Mouse (Mus musculus) ES-Bruce4 (cell line): ENCODE measurements around the gene Ikzf1. TPM values are rescaled to one million over a fixed set of nuclear protein-coding genes. Genes with fewer than 3 reads are reported as not detected.

ENCODE experiments used
- H3K27ac ChIP-seq: 2 replicates; pipeline ENCODE4 v1.5.1; 2012; ENCODE audit warnings: low read length, inconsistent platforms; ENCODE audit not compliant: insufficient read depth
- H3K27me3 ChIP-seq: 2 replicates; pipeline ENCODE4 v1.6.1; 2012; ENCODE audit warnings: mild to moderate bottlenecking, low read length, inconsistent platforms; ENCODE audit not compliant: control insufficient read depth, poor library complexity, insufficient read depth, severe bottlenecking
- H3K36me3 ChIP-seq: 2 replicates; pipeline ENCODE4 v1.6.1; 2012; ENCODE audit warnings: inconsistent platforms, mild to moderate bottlenecking, low read length, moderate library complexity; ENCODE audit not compliant: control insufficient read depth, poor library complexity, insufficient read depth, severe bottlenecking
- H3K4me1 ChIP-seq: one replicate; pipeline ENCODE4 v1.8.1; 2011; ENCODE audit warnings: low read length; ENCODE audit not compliant: control insufficient read depth, insufficient read depth
- H3K4me3 ChIP-seq: 2 replicates; pipeline ENCODE4 v1.5.1; 2011; ENCODE audit warnings: low read depth, mild to moderate bottlenecking, low read length
- H3K9ac ChIP-seq: 2 replicates; pipeline ENCODE4 v1.6.1; 2012; ENCODE audit warnings: low read depth, mild to moderate bottlenecking, inconsistent platforms; ENCODE audit not compliant: poor library complexity, severe bottlenecking
- H3K9me3 ChIP-seq: replicated peaks from 2 replicates; pipeline ENCODE4 v1.6.1; 2012; ENCODE audit warnings: mild to moderate bottlenecking, low read length, inconsistent platforms; ENCODE audit not compliant: control insufficient read depth, poor library complexity, insufficient read depth, severe bottlenecking
- CTCF ChIP-seq: IDR thresholded peaks from one replicate; pipeline ENCODE4 v1.8.1; 2011; ENCODE audit warnings: low read depth, low read length
- EP300 ChIP-seq: IDR thresholded peaks from 2 replicates; pipeline ENCODE4 v1.6.1; 2011; ENCODE audit warnings: low read depth, low read length; ENCODE audit not compliant: insufficient read depth
- POLR2A ChIP-seq: IDR thresholded peaks from one replicate; pipeline ENCODE4 v1.8.1; 2011; ENCODE audit warnings: low read length; ENCODE audit not compliant: insufficient read depth
- polyA plus RNA-seq: library from polyadenylated mRNA; stranded (reverse); fragments of >200 nt; gene quantifications from 2 replicates; pipeline ENCODE4 v1.2.4, GENCODE M21; 2011; ENCODE audit warnings: low read depth; ENCODE audit not compliant: missing spikeins, insufficient read depth, insufficient read length

The Ikzf1 gene
- polyA plus RNA-seq, 1 experiment = 0.67 TPM

DNA sequence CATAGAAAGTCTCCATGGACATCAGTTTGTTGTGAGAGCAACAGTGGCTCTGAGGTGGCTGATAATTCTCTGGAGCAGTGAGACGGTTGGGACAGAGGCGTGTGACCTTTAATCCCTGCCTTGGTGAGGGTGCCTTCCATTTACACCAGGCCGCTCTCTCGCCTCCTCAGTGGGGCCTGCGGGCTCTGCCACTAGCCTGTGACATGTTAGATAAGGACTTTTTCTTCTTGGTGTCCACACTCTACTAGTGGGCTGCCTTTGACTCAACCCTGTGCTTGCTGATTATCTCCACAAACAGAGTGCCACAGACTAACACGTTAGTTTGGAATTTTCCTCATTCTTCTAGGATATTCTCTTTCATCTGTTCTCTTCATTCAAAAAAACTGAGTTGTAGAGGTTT is 44.4 kb downstream of the Ikzf1 start:
- no peak overlapping the region for H3K27ac ChIP-seq
- H3K36me3 ChIP-seq = no peaks in the 10 kb centered on the region
- H3K27me3 ChIP-seq = no peaks in the 10 kb centered on the region
- no peak for TF ChIP-seq POLR2A
- no peak for TF ChIP-seq CTCF
- TF ChIP-seq EP300 = no peak
- H3K9ac ChIP-seq = no peak overlapping the region
- no peaks in the 10 kb centered on the region for H3K9me3 ChIP-seq
- H3K4me1 ChIP-seq = no peaks in the 10 kb centered on the region
- H3K4me3 ChIP-seq = no peak overlapping the region

DNA sequence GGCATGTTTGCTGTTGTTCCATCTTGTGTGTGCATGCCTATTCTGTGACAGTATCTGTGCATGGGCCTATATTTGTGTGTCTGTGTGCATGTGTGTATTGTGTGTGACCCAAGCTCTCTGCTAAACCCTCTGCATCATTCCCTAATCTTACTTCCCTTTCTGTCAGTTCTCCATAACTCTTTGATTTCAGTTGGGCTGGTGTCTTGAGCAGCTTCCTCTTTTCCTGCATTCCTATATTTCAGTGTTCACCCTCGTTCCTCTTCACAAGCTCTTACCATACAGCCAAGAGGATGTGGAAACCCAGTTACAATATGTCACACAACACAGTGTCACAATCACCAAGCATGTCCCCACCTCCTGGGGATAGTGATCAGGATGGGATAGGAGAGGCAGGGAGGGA is 45.3 kb downstream of the Ikzf1 start:
- no peaks in the 10 kb centered on the region for H3K9me3 ChIP-seq
- H3K4me1 ChIP-seq = no peaks in the 10 kb centered on the region
- no peak overlapping the region for H3K9ac ChIP-seq
- H3K27me3 ChIP-seq = no peaks in the 10 kb centered on the region
- no peak overlapping the region for H3K4me3 ChIP-seq
- no peak overlapping the region for H3K27ac ChIP-seq
- H3K36me3 ChIP-seq = no peaks in the 10 kb centered on the region
- TF ChIP-seq POLR2A (no peak), EP300 (no peak), CTCF (no peak)

DNA sequence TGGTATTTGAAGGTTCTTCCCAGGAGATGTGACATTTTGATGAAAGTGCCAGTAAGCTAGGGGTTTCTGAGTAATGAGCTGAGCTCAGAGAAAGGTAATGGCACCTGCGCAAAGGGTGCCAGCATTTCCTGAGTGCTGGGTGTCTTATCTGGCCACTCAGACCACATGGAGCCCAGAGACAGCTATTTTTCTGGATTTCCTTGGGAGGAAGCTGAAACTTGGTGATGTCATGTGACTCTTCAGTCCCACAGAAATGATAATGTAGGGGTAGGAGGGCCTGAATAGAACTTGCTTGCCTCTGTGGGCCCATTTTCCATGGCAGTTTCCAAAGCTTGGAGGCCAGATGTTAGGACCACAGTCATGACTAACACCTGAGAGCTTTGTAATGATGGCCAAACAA is 46.9 kb downstream of the Ikzf1 start:
- H3K27me3 ChIP-seq = no peaks in the 10 kb centered on the region
- no peak overlapping the region for H3K27ac ChIP-seq
- no peaks in the 10 kb centered on the region for H3K4me1 ChIP-seq
- H3K9me3 ChIP-seq = no peaks in the 10 kb centered on the region
- H3K9ac ChIP-seq = no peak overlapping the region
- TF ChIP-seq CTCF (no peak), POLR2A (no peak), EP300 (no peak)
- H3K4me3 ChIP-seq = no peak overlapping the region
- no peaks in the 10 kb centered on the region for H3K36me3 ChIP-seq

DNA sequence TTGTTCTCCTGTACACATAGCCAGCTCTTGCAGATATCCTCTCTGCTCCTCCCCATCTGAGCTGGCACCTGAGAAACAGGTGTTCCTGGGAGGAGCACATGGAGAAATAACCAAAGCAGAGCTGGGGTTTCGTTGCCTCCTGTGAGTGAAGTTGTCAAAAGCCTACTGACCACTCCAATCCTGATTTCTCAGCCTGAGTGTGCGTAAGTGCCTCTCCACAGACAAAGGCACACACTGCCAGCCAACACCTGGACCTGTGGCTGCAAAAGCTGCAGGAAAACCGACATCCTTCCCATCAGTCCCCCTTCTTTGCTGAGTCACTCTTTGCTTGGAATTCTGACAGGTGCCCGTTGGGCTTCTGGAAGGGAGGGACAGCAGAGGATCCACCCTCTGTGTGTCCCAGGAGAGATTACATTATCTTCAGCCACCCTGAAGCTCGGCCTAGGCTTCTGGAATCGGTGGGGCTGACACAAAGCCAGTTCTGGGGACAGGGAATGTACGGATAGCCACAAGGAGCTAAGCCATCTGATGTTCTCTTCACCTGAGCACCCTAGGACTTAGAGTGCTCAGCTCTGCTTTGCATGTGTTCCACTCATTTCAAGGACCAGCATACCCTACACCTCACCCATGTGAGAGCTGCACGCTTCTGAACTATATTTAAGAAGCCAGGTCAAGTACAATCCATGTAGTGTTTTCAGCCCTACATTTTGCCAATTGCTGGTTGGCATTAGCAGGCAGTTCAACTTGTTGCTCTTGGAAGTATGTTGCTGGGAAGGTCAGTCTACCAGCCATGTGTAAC is 48.4 kb downstream of the Ikzf1 start:
- TF ChIP-seq CTCF (no peak), POLR2A (no peak), EP300 (no peak)
- H3K27ac ChIP-seq = no peak overlapping the region
- no peaks in the 10 kb centered on the region for H3K27me3 ChIP-seq
- no peak overlapping the region for H3K9ac ChIP-seq
- H3K9me3 ChIP-seq = no peaks in the 10 kb centered on the region
- no peaks in the 10 kb centered on the region for H3K4me1 ChIP-seq
- no peaks in the 10 kb centered on the region for H3K36me3 ChIP-seq
- no peak overlapping the region for H3K4me3 ChIP-seq

DNA sequence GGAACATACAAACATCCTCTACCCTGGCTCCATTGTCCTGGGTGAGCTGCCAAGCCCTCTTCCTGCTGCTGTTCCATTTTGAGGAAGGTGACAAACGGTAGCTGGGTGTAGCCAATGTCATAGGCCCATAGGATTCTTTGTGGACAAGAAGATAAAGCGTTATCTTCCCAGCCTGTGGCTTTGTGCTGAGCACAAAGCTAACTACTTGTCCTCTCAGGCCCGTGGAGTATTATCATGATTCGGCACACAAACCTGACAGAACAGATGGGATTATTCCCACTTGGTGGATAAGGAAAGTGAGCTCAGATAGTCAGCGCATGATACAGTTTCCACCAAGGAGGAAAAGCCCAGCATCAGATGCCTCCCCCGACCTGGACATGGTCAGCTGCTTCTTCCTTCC is 50.4 kb downstream of the Ikzf1 start:
- Histone ChIP-seq H3K9me3 (no peaks in the 10 kb centered on the region), H3K27ac (no peak overlapping the region), H3K4me3 (no peak overlapping the region), H3K36me3 (no peaks in the 10 kb centered on the region), H3K9ac (no peak overlapping the region), H3K27me3 (no peaks in the 10 kb centered on the region), H3K4me1 (no peaks in the 10 kb centered on the region)
- TF ChIP-seq POLR2A (no peak), CTCF (no peak), EP300 (no peak)

DNA sequence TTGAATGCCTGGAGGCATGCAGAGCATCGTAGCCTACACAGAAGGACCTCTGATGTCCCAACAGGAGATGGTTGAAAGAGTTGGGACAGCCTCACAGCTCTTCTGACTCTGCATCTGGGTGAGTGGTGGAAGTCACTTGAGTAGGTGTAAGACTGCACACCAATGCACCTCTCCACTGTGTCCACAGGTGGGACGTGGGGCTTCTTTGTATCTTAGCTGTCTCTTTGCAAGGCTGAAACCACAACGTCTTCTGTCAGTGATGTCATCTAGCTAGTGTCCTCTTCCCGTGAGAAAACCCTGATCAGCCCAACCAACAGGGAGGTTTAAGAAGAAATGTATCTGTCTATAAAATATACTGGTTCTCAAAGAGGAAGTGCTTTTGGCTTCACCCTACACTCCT is 52.1 kb downstream of the Ikzf1 start:
- no peaks in the 10 kb centered on the region for H3K36me3 ChIP-seq
- no peaks in the 10 kb centered on the region for H3K4me1 ChIP-seq
- no peak overlapping the region for H3K27ac ChIP-seq
- H3K27me3 ChIP-seq = no peaks in the 10 kb centered on the region
- no peak for TF ChIP-seq CTCF
- no peak for TF ChIP-seq POLR2A
- TF ChIP-seq EP300 = no peak
- H3K4me3 ChIP-seq = no peak overlapping the region
- no peaks in the 10 kb centered on the region for H3K9me3 ChIP-seq
- H3K9ac ChIP-seq = no peak overlapping the region
